Comparison of ENCODE assay signal across 31 mouse cellular contexts in the genomic region with DNA sequence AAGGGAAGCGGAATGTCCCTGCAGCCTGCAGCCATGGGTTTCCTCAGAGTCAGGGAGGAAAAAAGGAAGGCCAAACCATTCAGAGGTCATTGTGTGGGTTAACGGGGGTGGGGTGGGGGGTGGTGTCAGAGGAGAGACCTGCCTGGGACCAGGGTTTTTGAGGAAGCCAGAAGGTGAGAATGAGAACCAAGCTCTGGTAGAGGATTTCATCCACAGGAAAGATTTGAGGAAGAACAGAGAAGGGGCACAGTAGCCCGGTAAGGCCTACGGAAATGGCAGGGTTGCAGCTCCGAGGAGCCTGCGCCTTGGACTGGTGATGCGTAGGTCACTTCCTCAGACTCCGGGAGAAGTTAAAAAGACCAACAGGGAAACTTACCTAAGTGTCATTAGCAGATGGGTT. TPM values are rescaled to one million over a fixed set of nuclear protein-coding genes. Genes with fewer than 3 reads are reported as not detected.
DNase-seq lines count a peak whose midpoint lies in the region; ATAC-seq and TF ChIP-seq lines count a peak whose summit lies in the region.
"Had no signal": no experiment of that assay in that cellular context is flagged by ENCODE, and none has a peak within 500 bp of the region (broad histone marks: within the 10 kb centered on the region; RNA-seq: fewer than 3 reads in every experiment).

No protein-coding gene starts in this region.

- H3K4me3 ChIP-seq in midbrain, embryonic 11.5 days (ENCODE audit: low read depth, low read length) = no peak overlapping the region
- H3K4me3 ChIP-seq in midbrain, embryonic 10.5 days = no peak overlapping the region
- H3K4me3 ChIP-seq in liver, embryonic 12.5 days = no peak overlapping the region
- no peak overlapping the region for H3K4me3 ChIP-seq in layer of hippocampus, adult 2 months
- H3K4me3 ChIP-seq in midbrain, embryonic 16.5 days (ENCODE audit: low read depth, low read length) = no peak overlapping the region
- H3K4me3 ChIP-seq: embryonic facial prominence, embryonic 10.5 days; heart, embryonic 15.5 days; hindbrain, embryonic 15.5 days; neural tube, embryonic 15.5 days; stomach, embryonic 15.5 days had no signal

- no peak overlapping the region for H3K27ac ChIP-seq in midbrain, embryonic 11.5 days (ENCODE audit: low read depth, low read length)
- H3K27ac ChIP-seq in midbrain, embryonic 10.5 days (replicated peaks) = no peak overlapping the region
- peak overlapping the region; percentile 68 for H3K27ac ChIP-seq in liver, embryonic 12.5 days
- no peak overlapping the region for H3K27ac ChIP-seq in layer of hippocampus, adult 2 months
- no peak overlapping the region for H3K27ac ChIP-seq in midbrain, embryonic 16.5 days (ENCODE audit: low read length)
- H3K27ac ChIP-seq: embryonic facial prominence, embryonic 10.5 days; heart, embryonic 15.5 days; hindbrain, embryonic 15.5 days; kidney, postnatal 0 days; neural tube, embryonic 15.5 days; stomach, embryonic 15.5 days had no signal

- WGBS in midbrain, embryonic 11.5 days = 85% methylated on average over 8 of the region's 8 CpGs
- 81% methylated on average over 8 of the region's 8 CpGs for WGBS in midbrain, embryonic 10.5 days
- WGBS in liver, embryonic 12.5 days (ENCODE audit: insufficient replicate concordance) = 40% methylated on average over 8 of the region's 8 CpGs
- 84% methylated on average over 8 of the region's 8 CpGs for whole genome bisulfite sequencing in midbrain, embryonic 16.5 days

- no peaks in the 10 kb centered on the region for H3K4me1 ChIP-seq in midbrain, embryonic 11.5 days (ENCODE audit: control insufficient read depth, insufficient read depth, low read length)
- H3K4me1 ChIP-seq in midbrain, embryonic 10.5 days = no peaks in the 10 kb centered on the region; the same call in 1 of the 2 replicates
- peaks cover 25% of the 10 kb centered on the region for H3K4me1 ChIP-seq in liver, embryonic 12.5 days
- no peaks in the 10 kb centered on the region for H3K4me1 ChIP-seq in midbrain, embryonic 16.5 days (ENCODE audit: control insufficient read depth, insufficient read depth, low read length)
- H3K4me1 ChIP-seq: heart, embryonic 15.5 days; hindbrain, embryonic 15.5 days; neural tube, embryonic 15.5 days had no signal

- ATAC-seq in midbrain, embryonic 11.5 days (ENCODE audit: low FRiP score) = no peak
- no peak for ATAC-seq in liver, embryonic 12.5 days
- peak; percentile 92 for ATAC-seq in megakaryocyte, adult 5-6 weeks (ENCODE audit: poor library complexity, severe bottlenecking)
- no peak for ATAC-seq in midbrain, embryonic 16.5 days
- ATAC-seq: forebrain, postnatal 0 days had no signal

- H3K27me3 ChIP-seq in midbrain, embryonic 11.5 days (ENCODE audit: control insufficient read depth, insufficient read depth, low read length) = no peaks in the 10 kb centered on the region
- no peaks in the 10 kb centered on the region for H3K27me3 ChIP-seq in midbrain, embryonic 10.5 days (ENCODE audit: low read depth, poor library complexity, severe bottlenecking)
- peaks cover 16% of the 10 kb centered on the region; the same call in 1 of the 2 replicates for H3K27me3 ChIP-seq in liver, embryonic 12.5 days (replicated peaks)
- H3K27me3 ChIP-seq in midbrain, embryonic 16.5 days (ENCODE audit: control insufficient read depth, insufficient read depth, low read depth, low read length) = no peaks in the 10 kb centered on the region
- H3K27me3 ChIP-seq: heart, embryonic 15.5 days; hindbrain, embryonic 15.5 days; neural tube, embryonic 15.5 days; stomach, embryonic 15.5 days had no signal

- no peak overlapping the region for H3K9ac ChIP-seq in midbrain, embryonic 11.5 days (ENCODE audit: low read length)
- H3K9ac ChIP-seq in liver, embryonic 12.5 days = no peak overlapping the region
- H3K9ac ChIP-seq in midbrain, embryonic 16.5 days (ENCODE audit: low read depth, low read length) = no peak overlapping the region
- H3K9ac ChIP-seq: forebrain, postnatal 0 days; heart, embryonic 15.5 days; hindbrain, embryonic 15.5 days; neural tube, embryonic 15.5 days; stomach, embryonic 15.5 days had no signal

- no peaks in the 10 kb centered on the region for H3K36me3 ChIP-seq in midbrain, embryonic 11.5 days (ENCODE audit: control insufficient read depth, insufficient read depth, low read length)
- H3K36me3 ChIP-seq in midbrain, embryonic 10.5 days = no peaks in the 10 kb centered on the region
- H3K36me3 ChIP-seq in liver, embryonic 12.5 days = no peaks in the 10 kb centered on the region
- H3K36me3 ChIP-seq in midbrain, embryonic 16.5 days (ENCODE audit: control insufficient read depth, insufficient read depth, low read length) = no peaks in the 10 kb centered on the region
- H3K36me3 ChIP-seq: embryonic facial prominence, embryonic 10.5 days; heart, embryonic 15.5 days; hindbrain, embryonic 15.5 days; neural tube, embryonic 15.5 days; stomach, embryonic 15.5 days had no signal

- no peaks in the 10 kb centered on the region for H3K9me3 ChIP-seq in midbrain, embryonic 11.5 days (ENCODE audit: control insufficient read depth, low read length)
- no peaks in the 10 kb centered on the region for H3K9me3 ChIP-seq in midbrain, embryonic 10.5 days (replicated peaks)
- no peaks in the 10 kb centered on the region for H3K9me3 ChIP-seq in liver, embryonic 12.5 days (replicated peaks)
- no peaks in the 10 kb centered on the region for H3K9me3 ChIP-seq in midbrain, embryonic 16.5 days (replicated peaks; ENCODE audit: control insufficient read depth, low read length, poor library complexity, severe bottlenecking)
- H3K9me3 ChIP-seq: embryonic facial prominence, embryonic 10.5 days; heart, embryonic 15.5 days; hindbrain, embryonic 15.5 days; neural tube, embryonic 15.5 days; stomach, embryonic 15.5 days had no signal

- peak; percentile 51 for DNase-seq in midbrain, embryonic 11.5 days (ENCODE audit: low spot score, missing footprints)
- DNase-seq in midbrain, embryonic 10.5 days (ENCODE audit: low spot score) = no peak
- DNase-seq in layer of hippocampus, adult 2 months (ENCODE audit: low spot score in 2 of 2) = no peak
- DNase-seq in lung, postnatal 36 days = no peak
- DNase-seq: adrenal gland, adult 8-10 months; forebrain, postnatal 0 days; gastrocnemius, postnatal 36 days; heart, postnatal 4 days; kidney, adult 2 months; lung, adult 2 months; lung, postnatal 14 days; thymus, adult 18-20 months; thymus, postnatal 4 days had no signal

- H3K4me2 ChIP-seq in midbrain, embryonic 11.5 days = no peak overlapping the region
- no peak overlapping the region for H3K4me2 ChIP-seq in liver, embryonic 12.5 days
- no peak overlapping the region for H3K4me2 ChIP-seq in midbrain, embryonic 16.5 days (ENCODE audit: low read length)
- H3K4me2 ChIP-seq: heart, embryonic 15.5 days; hindbrain, embryonic 15.5 days; neural tube, embryonic 15.5 days; stomach, embryonic 15.5 days had no signal

- TF ChIP-seq CTCF in layer of hippocampus, adult 2 months (conservative IDR thresholded peaks at IDR 0.05) = no peak

RNA-seq across cellular contexts. Expression of gene Cabp2, which starts 10.6 kb away (rescaled TPM):
- not detected in 2 replicates for polyA plus RNA-seq in midbrain, embryonic 11.5 days (2014; fragmentation: Nextera tagmentation; extraction: Ambion mirVana)
- not detected in 2 replicates for polyA plus RNA-seq in midbrain, embryonic 10.5 days (2016; fragmentation: Nextera tagmentation; extraction: Ambion mirVana)
- polyA plus RNA-seq in liver, embryonic 12.5 days (2016; fragmentation: Nextera tagmentation; extraction: Ambion mirVana) = 0.37 and 0.53 TPM in 2 replicates
- total RNA-seq in megakaryocyte, adult 5-6 weeks (2015) = not detected in 2 replicates
- total RNA-seq in megakaryocyte, adult 5-6 weeks (2017) = not detected in 2 replicates
- total RNA-seq in layer of hippocampus, adult 2 months (2021) = not detected
- 0.44 TPM in 1 of 2 replicates, not detected in the other for polyA plus RNA-seq in midbrain, embryonic 16.5 days (2015; fragmentation: Nextera tagmentation; extraction: Ambion mirVana)
- total RNA-seq: adrenal gland, adult 8-10 months; forebrain, postnatal 0 days; gastrocnemius, adult 18-20 months; gastrocnemius, postnatal 36 days; heart, adult 8-10 months; heart, postnatal 4 days; layer of hippocampus, postnatal 14 days; megakaryocyte-erythroid progenitor cell, adult 5-6 weeks; MEL; midbrain, postnatal 0 days had no signal
- polyA plus RNA-seq: cortical plate, adult 2 months; embryonic facial prominence, embryonic 10.5 days; forebrain, postnatal 0 days; heart, embryonic 15.5 days; hindbrain, embryonic 15.5 days; large intestine, adult 2 months; limb, embryonic 11.5 days; midbrain, postnatal 0 days; neural tube, embryonic 15.5 days had no signal

RNA-seq across cellular contexts. Expression of gene Gstp3, which starts 11.4 kb away (rescaled TPM):
- polyA plus RNA-seq in midbrain, embryonic 11.5 days (2014; fragmentation: Nextera tagmentation; extraction: Ambion mirVana) = not detected in 2 replicates
- polyA plus RNA-seq in midbrain, embryonic 10.5 days (2016; fragmentation: Nextera tagmentation; extraction: Ambion mirVana) = 0.23 TPM in 1 of 2 replicates, not detected in the other
- 15.0 and 18.5 TPM in 2 replicates for polyA plus RNA-seq in liver, embryonic 12.5 days (2016; fragmentation: Nextera tagmentation; extraction: Ambion mirVana)
- 3.0 and 5.0 TPM in 2 replicates for total RNA-seq in megakaryocyte, adult 5-6 weeks (2015)
- total RNA-seq in megakaryocyte, adult 5-6 weeks (2017) = 4.0 and 4.5 TPM in 2 replicates
- total RNA-seq in layer of hippocampus, adult 2 months (2021) = not detected
- not detected in 2 replicates for polyA plus RNA-seq in midbrain, embryonic 16.5 days (2015; fragmentation: Nextera tagmentation; extraction: Ambion mirVana)
- total RNA-seq: forebrain, postnatal 0 days; gastrocnemius, adult 18-20 months; gastrocnemius, postnatal 36 days; heart, adult 8-10 months; heart, postnatal 4 days; layer of hippocampus, postnatal 14 days; MEL; midbrain, postnatal 0 days had no signal
- polyA plus RNA-seq: cortical plate, adult 2 months; embryonic facial prominence, embryonic 10.5 days; forebrain, postnatal 0 days; hindbrain, embryonic 15.5 days; kidney, postnatal 0 days; midbrain, postnatal 0 days; neural tube, embryonic 15.5 days had no signal

RNA-seq across cellular contexts. Expression of gene Gstp2, which starts 24.9 kb away (rescaled TPM):
- 1.1 and 3.8 TPM in 2 replicates for polyA plus RNA-seq in midbrain, embryonic 11.5 days (2014; fragmentation: Nextera tagmentation; extraction: Ambion mirVana)
- polyA plus RNA-seq in midbrain, embryonic 10.5 days (2016; fragmentation: Nextera tagmentation; extraction: Ambion mirVana) = 1.0 and 2.8 TPM in 2 replicates
- 6.2 and 7.3 TPM in 2 replicates for polyA plus RNA-seq in liver, embryonic 12.5 days (2016; fragmentation: Nextera tagmentation; extraction: Ambion mirVana)
- total RNA-seq in megakaryocyte, adult 5-6 weeks (2015) = 4.8 TPM in 1 of 2 replicates, not detected in the other
- 1.8 TPM in 1 of 2 replicates, not detected in the other for total RNA-seq in megakaryocyte, adult 5-6 weeks (2017)
- 10 to 100 TPM; 46.2 to 49.4 TPM for total RNA-seq in layer of hippocampus, adult 2 months (2021)
- polyA plus RNA-seq in midbrain, embryonic 16.5 days (2015; fragmentation: Nextera tagmentation; extraction: Ambion mirVana) = 1.3 and 5.2 TPM in 2 replicates
- total RNA-seq: megakaryocyte-erythroid progenitor cell, adult 5-6 weeks; midbrain, postnatal 0 days had no signal

RNA-seq across cellular contexts. Expression of gene Cdk2ap2, which starts 26.2 kb away (rescaled TPM):
- 60.8 and 73.5 TPM in 2 replicates for polyA plus RNA-seq in midbrain, embryonic 11.5 days (2014; fragmentation: Nextera tagmentation; extraction: Ambion mirVana)
- polyA plus RNA-seq in midbrain, embryonic 10.5 days (2016; fragmentation: Nextera tagmentation; extraction: Ambion mirVana) = 76.2 and 82.5 TPM in 2 replicates
- polyA plus RNA-seq in liver, embryonic 12.5 days (2016; fragmentation: Nextera tagmentation; extraction: Ambion mirVana) = 93.2 and 101 TPM in 2 replicates
- total RNA-seq in megakaryocyte, adult 5-6 weeks (2015) = 245 and 277 TPM in 2 replicates
- 72.9 and 83.4 TPM in 2 replicates for total RNA-seq in megakaryocyte, adult 5-6 weeks (2017)
- 10 to 100 TPM; 29.5 to 33.9 TPM for total RNA-seq in layer of hippocampus, adult 2 months (2021)
- 83.1 and 83.2 TPM in 2 replicates for polyA plus RNA-seq in midbrain, embryonic 16.5 days (2015; fragmentation: Nextera tagmentation; extraction: Ambion mirVana)

RNA-seq across cellular contexts. Expression of gene Pitpnm1, which starts 29.0 kb away (rescaled TPM):
- polyA plus RNA-seq in midbrain, embryonic 11.5 days (2014; fragmentation: Nextera tagmentation; extraction: Ambion mirVana) = 11.2 and 11.3 TPM in 2 replicates
- 12.8 and 15.1 TPM in 2 replicates for polyA plus RNA-seq in midbrain, embryonic 10.5 days (2016; fragmentation: Nextera tagmentation; extraction: Ambion mirVana)
- polyA plus RNA-seq in liver, embryonic 12.5 days (2016; fragmentation: Nextera tagmentation; extraction: Ambion mirVana) = 4.8 and 5.0 TPM in 2 replicates
- total RNA-seq in megakaryocyte, adult 5-6 weeks (2015) = 38.3 and 47.7 TPM in 2 replicates
- 30.2 and 38.9 TPM in 2 replicates for total RNA-seq in megakaryocyte, adult 5-6 weeks (2017)
- 100 to 1,000 TPM; 173 to 180 TPM for total RNA-seq in layer of hippocampus, adult 2 months (2021)
- 105 and 113 TPM in 2 replicates for polyA plus RNA-seq in midbrain, embryonic 16.5 days (2015; fragmentation: Nextera tagmentation; extraction: Ambion mirVana)

Comparison
In these comparisons a context has a peak if more than half of its experiments do, and no peak if none do; other contexts are left out.
1. RNA of gene Gstp3, which starts 11.4 kb away (polyA plus RNA-seq): 15.0 to 18.5 TPM in liver, embryonic 12.5 days; 0.23 TPM in midbrain, embryonic 10.5 days, not detected in midbrain, embryonic 11.5 days and not detected in midbrain, embryonic 16.5 days; every median in the first group is over 10 times any median in the second.